Mouse (Mus musculus): ENCODE data around the gene Aff2. TPM values are rescaled to one million over a fixed set of nuclear protein-coding genes. Genes with fewer than 3 reads are reported as not detected.

Gene Aff2
- polyA plus RNA-seq, 1 experiment from 2014 or later, result 0.24 TPM

DNA sequence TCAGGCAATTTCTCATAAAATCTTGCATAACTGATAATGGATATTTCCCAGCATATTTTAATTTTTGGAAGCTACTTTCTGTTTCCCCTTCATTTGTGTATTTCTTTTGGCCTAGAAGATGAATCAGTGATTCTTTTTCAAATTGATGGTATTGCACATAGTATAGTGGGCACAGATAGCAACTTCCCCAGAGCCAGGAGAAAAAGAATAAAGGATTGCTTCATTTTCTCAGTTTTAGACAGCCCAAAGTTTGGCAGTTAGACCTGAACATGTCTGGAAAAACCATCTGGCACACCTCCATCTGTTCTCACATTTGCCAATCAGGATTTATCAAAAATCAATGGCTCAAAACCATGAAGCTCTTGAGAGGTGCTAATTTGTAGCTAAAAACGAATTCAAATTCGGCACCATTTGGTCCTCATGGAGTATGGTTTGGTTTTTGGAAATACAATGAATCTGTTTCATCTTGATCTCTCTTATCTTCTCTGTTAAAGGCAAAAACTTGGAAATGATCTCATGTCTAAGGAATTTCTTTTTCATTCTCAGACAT lies 441.9 kb downstream of the Aff2 start:
- H3K4me1 ChIP-seq (replicated peaks), result no peaks in the 10 kb centered on the region
- no peak overlapping the region for H3K4me3 ChIP-seq (replicated peaks)
- ATAC-seq (ENCODE audit: low read depth), result no peak
- no peaks in the 10 kb centered on the region for H3K27me3 ChIP-seq
- no peak overlapping the region for H3K27ac ChIP-seq
- no peaks in the 10 kb centered on the region for H3K36me3 ChIP-seq
- no peak overlapping the region for H3K9ac ChIP-seq
- H3K9me3 ChIP-seq (replicated peaks), result no peaks in the 10 kb centered on the region
- 54% methylated on average over 2 of the region's 2 CpGs for WGBS (ENCODE audit: insufficient replicate concordance)
- H3K4me2 ChIP-seq, result no peak overlapping the region
- no peak for DNase-seq

DNA sequence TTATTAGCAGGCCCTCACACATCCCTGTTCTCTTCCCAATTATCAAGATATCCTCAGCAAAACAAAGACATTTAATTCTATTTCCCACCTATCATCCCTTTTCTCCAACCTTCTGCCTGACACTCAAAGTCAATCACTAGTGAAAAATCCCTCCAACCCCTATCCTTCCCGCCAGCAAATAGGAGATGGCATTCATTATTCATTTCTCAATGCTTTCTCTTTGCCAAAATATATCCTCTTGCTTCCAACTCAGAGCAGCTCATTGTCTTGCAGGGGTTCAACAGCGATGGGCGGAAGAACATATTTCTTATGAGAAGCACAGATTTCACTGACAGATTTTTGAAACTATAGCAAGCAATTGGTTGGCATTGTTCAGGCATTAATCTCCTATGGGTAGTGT lies 442.4 kb downstream of the Aff2 start:
- no peak overlapping the region for H3K27ac ChIP-seq
- H3K27me3 ChIP-seq, result no peaks in the 10 kb centered on the region
- H3K9me3 ChIP-seq (replicated peaks), result no peaks in the 10 kb centered on the region
- no peak for ATAC-seq (ENCODE audit: low read depth)
- 62% methylated on average over 3 of the region's 3 CpGs for WGBS (ENCODE audit: insufficient replicate concordance)
- H3K4me1 ChIP-seq (replicated peaks), result no peaks in the 10 kb centered on the region
- no peak overlapping the region for H3K9ac ChIP-seq
- no peak overlapping the region for H3K4me3 ChIP-seq (replicated peaks)
- no peaks in the 10 kb centered on the region for H3K36me3 ChIP-seq
- H3K4me2 ChIP-seq, result no peak overlapping the region
- no peak for DNase-seq

DNA sequence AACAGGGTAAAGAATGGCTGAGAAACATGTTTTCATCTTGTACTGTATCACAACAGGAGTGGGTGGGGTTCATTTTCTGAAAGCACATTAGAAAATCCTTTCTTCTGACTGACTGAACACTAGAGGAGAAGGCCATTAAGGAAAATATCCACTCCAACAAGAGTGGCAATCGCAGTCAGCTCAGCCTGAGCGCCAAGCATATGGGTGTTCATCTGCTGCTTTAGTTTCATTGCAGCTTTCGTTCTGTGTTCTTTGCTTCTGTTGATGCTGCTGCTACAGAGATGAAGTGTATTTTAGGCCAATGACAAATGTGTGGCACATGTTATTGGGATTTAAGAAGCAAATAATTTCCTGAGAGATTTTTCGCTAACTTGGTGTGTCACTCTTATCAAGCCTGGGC lies 451.7 kb downstream of the Aff2 start:
- no peak for ATAC-seq (ENCODE audit: low read depth)
- WGBS (ENCODE audit: insufficient replicate concordance), result 84% methylated on average over 4 of the region's 4 CpGs
- H3K9ac ChIP-seq, result no peak overlapping the region
- H3K27ac ChIP-seq, result no peak overlapping the region
- no peaks in the 10 kb centered on the region for H3K36me3 ChIP-seq
- no peak overlapping the region for H3K4me2 ChIP-seq
- no peaks in the 10 kb centered on the region for H3K4me1 ChIP-seq (replicated peaks)
- H3K27me3 ChIP-seq, result no peaks in the 10 kb centered on the region
- no peaks in the 10 kb centered on the region for H3K9me3 ChIP-seq (replicated peaks)
- H3K4me3 ChIP-seq (replicated peaks), result no peak overlapping the region
- no peak for DNase-seq

DNA sequence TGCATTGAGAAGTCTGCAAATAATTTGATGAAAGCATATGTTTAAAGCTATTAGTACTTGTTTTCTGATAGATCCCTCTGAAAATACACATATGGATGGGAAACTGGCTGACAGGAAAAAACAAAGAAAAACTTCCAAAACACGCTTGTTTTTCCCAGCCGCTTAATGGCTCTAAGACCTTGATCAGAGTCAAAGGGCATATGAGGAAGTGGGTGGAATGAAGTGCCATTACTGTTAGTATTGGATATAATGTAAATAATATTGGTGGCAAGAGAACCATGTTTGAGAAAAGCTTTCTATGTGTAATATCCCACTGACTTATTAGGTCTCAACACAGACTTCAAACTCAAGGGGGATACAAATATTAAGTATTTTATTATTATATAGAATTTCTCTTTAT lies 455.0 kb downstream of the Aff2 start:
- Histone ChIP-seq H3K9ac (no peak overlapping the region), H3K27me3 (no peaks in the 10 kb centered on the region), H3K4me2 (no peak overlapping the region), H3K9me3 (replicated peaks) (no peaks in the 10 kb centered on the region), H3K4me1 (replicated peaks) (no peaks in the 10 kb centered on the region), H3K27ac (no peak overlapping the region), H3K4me3 (replicated peaks) (no peak overlapping the region), H3K36me3 (no peaks in the 10 kb centered on the region)
- 69% methylated on average over 2 of the region's 2 CpGs for WGBS (ENCODE audit: insufficient replicate concordance)
- ATAC-seq (ENCODE audit: low read depth), result no peak
- DNase-seq, result no peak

DNA sequence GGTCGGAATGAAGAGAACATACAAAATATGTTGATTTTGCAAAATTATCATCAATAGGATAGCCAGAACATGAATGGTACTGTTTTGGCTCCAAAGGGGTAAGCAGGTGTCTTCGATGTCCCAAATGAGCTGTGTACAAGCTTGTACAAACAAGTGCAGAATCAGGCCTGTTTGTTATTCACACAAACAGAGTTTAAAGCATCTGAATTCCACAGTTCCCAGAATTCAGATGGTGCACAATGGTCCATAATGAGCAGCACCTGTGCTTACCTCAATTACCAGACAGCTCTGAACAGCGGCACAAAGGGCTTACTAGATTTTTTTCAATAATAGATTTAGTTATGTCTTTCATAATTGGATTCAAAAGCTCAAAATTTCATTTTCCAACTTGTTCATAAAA lies 457.6 kb downstream of the Aff2 start:
- no peak overlapping the region for H3K9ac ChIP-seq
- WGBS (ENCODE audit: insufficient replicate concordance), result 72% methylated on average over 3 of the region's 3 CpGs
- no peaks in the 10 kb centered on the region for H3K9me3 ChIP-seq (replicated peaks)
- no peak overlapping the region for H3K4me3 ChIP-seq (replicated peaks)
- H3K4me2 ChIP-seq, result no peak overlapping the region
- DNase-seq (no peak), ATAC-seq (ENCODE audit: low read depth) (no peak)
- H3K27ac ChIP-seq, result no peak overlapping the region
- no peaks in the 10 kb centered on the region for H3K27me3 ChIP-seq
- no peaks in the 10 kb centered on the region for H3K4me1 ChIP-seq (replicated peaks)
- H3K36me3 ChIP-seq, result no peaks in the 10 kb centered on the region

DNA sequence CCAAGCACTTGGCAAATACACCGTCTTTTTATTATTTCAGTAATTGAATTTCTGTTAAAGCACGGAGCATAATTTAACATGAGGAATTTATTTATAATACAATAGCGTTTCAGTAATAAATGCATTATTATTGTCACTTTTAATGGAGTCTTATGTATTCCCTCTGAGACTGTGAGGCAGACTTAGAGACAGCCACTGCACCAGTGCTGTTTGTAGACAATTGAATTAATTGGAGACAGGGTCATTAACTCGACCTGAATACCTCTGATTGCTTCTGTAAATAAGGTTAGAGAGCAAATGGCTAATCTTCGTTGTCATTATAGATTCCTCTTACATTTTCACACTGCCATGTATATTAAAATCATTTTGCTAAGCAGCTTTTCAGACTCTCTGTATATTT lies 458.1 kb downstream of the Aff2 start:
- Histone ChIP-seq H3K36me3 (no peaks in the 10 kb centered on the region), H3K4me2 (no peak overlapping the region), H3K4me3 (replicated peaks) (no peak overlapping the region), H3K27ac (no peak overlapping the region), H3K4me1 (replicated peaks) (no peaks in the 10 kb centered on the region), H3K9me3 (replicated peaks) (no peaks in the 10 kb centered on the region), H3K9ac (no peak overlapping the region), H3K27me3 (no peaks in the 10 kb centered on the region)
- no peak for ATAC-seq (ENCODE audit: low read depth)
- DNase-seq, result no peak
- WGBS (ENCODE audit: insufficient replicate concordance), result 56% methylated on average over 5 of the region's 5 CpGs

DNA sequence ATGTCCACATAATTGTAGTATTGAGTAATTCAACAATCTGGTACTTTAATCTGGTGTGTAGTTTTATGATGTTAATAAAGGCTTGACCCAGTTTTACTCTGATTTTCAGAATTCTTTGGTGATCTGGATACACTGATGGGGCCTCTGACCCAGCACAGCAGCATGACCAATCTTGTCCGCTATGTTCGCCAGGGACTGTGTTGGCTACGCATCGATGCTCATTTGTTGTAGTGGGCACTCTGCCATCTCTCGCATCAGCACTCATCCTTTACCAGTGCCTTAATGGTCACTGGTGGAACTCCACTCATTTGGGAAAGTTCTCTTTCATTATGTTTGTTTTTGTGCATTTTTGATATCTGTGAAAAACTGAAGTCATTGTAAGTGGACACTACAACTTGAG lies 507.5 kb downstream of the Aff2 start:
- no peak overlapping the region for H3K4me3 ChIP-seq (replicated peaks)
- no peak overlapping the region for H3K4me2 ChIP-seq
- H3K9me3 ChIP-seq (replicated peaks), result no peaks in the 10 kb centered on the region
- DNase-seq (no peak), ATAC-seq (ENCODE audit: low read depth) (no peak)
- 80% methylated on average over 5 of the region's 5 CpGs for WGBS (ENCODE audit: insufficient replicate concordance)
- H3K27me3 ChIP-seq, result no peaks in the 10 kb centered on the region
- H3K9ac ChIP-seq, result no peak overlapping the region
- H3K27ac ChIP-seq, result no peak overlapping the region
- H3K36me3 ChIP-seq, result no peaks in the 10 kb centered on the region
- H3K4me1 ChIP-seq (replicated peaks), result no peaks in the 10 kb centered on the region

DNA sequence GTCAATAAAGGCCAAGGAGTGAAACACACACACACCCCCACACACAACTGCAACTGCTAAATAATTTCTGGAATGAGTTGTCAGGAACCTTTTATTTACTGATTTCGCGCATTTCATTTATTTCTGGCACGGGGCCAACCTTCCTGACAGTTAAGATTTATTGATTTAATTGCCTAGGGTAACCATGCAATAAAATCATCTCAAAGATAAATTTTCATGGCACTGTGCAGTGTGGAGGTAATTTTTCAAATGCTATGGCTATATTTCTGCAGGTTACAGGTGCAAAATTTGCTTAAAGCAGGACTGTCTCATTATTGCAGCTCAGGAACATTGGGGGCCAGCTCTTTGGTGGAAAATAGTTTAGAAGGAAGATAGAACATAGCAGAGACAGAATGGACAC lies 531.6 kb downstream of the Aff2 start:
- Histone ChIP-seq H3K27ac (no peak overlapping the region), H3K9ac (no peak overlapping the region), H3K9me3 (replicated peaks) (no peaks in the 10 kb centered on the region), H3K4me1 (replicated peaks) (no peaks in the 10 kb centered on the region), H3K27me3 (no peaks in the 10 kb centered on the region), H3K4me2 (no peak overlapping the region), H3K36me3 (no peaks in the 10 kb centered on the region), H3K4me3 (replicated peaks) (no peak overlapping the region)
- whole genome bisulfite sequencing (ENCODE audit: insufficient replicate concordance), result 61% methylated on average over 3 of the region's 3 CpGs
- DNase-seq (no peak), ATAC-seq (ENCODE audit: low read depth) (no peak)
